Mouse (Mus musculus): ENCODE measurements around the gene Cd52. TPM values are rescaled to one million over a fixed set of nuclear protein-coding genes. Genes with fewer than 3 reads are reported as not detected.

The Cd52 gene
- total and polyA plus RNA-seq, 3 experiments: 4.1 to 19.2 (median 5.8) TPM

GRCm38 (mm10) chr4:134084999-134085398, 9.9 kb downstream of the Cd52 start:
- TF ChIP-seq POLR2A (IDR thresholded peaks at IDR 0.05; ENCODE audit: insufficient read depth, low read depth, low read length) (no peak), CTCF (IDR thresholded peaks at IDR 0.05) (no peak), EP300 (IDR thresholded peaks at IDR 0.05; ENCODE audit: insufficient read depth, low read depth, low read length) (no peak)

GRCm38 (mm10) chr4:134082460-134082859, 12.4 kb downstream of the Cd52 start:
- 23% methylated on average over 7 of the region's 7 CpGs for WGBS
- intact Hi-C loops (cut with DNase I): loop anchor here (5.0 kb wide), 1 partner anchor 45 kb away; no protein-coding TSS in a partner anchor
- Histone ChIP-seq H3K27ac (no peak overlapping the region), H3K4me1 (ENCODE audit: control insufficient read depth, insufficient read depth, low read length) (no peaks in the 10 kb centered on the region), H3K4me3 (no peak overlapping the region; the same call in 1 of the 2 replicates), H3K79me2 (replicated peaks; ENCODE audit: control insufficient read depth, insufficient read depth, low read length) (no peaks in the 10 kb centered on the region), H3K9ac (ENCODE audit: low read depth, low read length) (no peak overlapping the region), H3K36me3 (ENCODE audit: control insufficient read depth, insufficient read depth, low read length) (no peaks in the 10 kb centered on the region), H3K27me3 (ENCODE audit: control insufficient read depth, insufficient read depth, low read length) (0 out of 2 replicates have a peak, but pooled peaks cover 3% of the 10 kb centered on the region)
- DNase-seq: no peak
- TF ChIP-seq EP300 (IDR thresholded peaks at IDR 0.05; ENCODE audit: insufficient read depth, low read depth, low read length) (no peak), POLR2A (IDR thresholded peaks at IDR 0.05; ENCODE audit: insufficient read depth, low read depth, low read length) (no peak), CTCF (IDR thresholded peaks at IDR 0.05) (no peak)

More at GRCm38 (mm10) chr4:134084999-134085398, 9.9 kb downstream of the Cd52 start:
- DNase-seq: no peak
- no peak overlapping the region for H3K27ac ChIP-seq
- H3K9ac ChIP-seq (ENCODE audit: low read depth, low read length): no peak overlapping the region
- 0 out of 2 replicates have a peak, but pooled peaks cover 3% of the 10 kb centered on the region for H3K27me3 ChIP-seq (ENCODE audit: control insufficient read depth, insufficient read depth, low read length)
- intact Hi-C loops (cut with DNase I): loop anchor here (5.0 kb wide), 1 partner anchor 48 kb away; no protein-coding TSS in a partner anchor
- H3K4me1 ChIP-seq (ENCODE audit: control insufficient read depth, insufficient read depth, low read length): no peaks in the 10 kb centered on the region
- WGBS: 90% methylated on average over 4 of the region's 4 CpGs
- H3K79me2 ChIP-seq (replicated peaks; ENCODE audit: control insufficient read depth, insufficient read depth, low read length): no peaks in the 10 kb centered on the region
- no peaks in the 10 kb centered on the region for H3K36me3 ChIP-seq (ENCODE audit: control insufficient read depth, insufficient read depth, low read length)
- H3K4me3 ChIP-seq: no peak overlapping the region

- Histone ChIP-seq H3K27ac (no peak overlapping the region), H3K27me3 (ENCODE audit: control insufficient read depth, insufficient read depth, low read length) (0 out of 2 replicates have a peak, but pooled peaks cover 3% of the 10 kb centered on the region), H3K4me3 (peak overlapping the region; percentile 16; the same call in 1 of the 2 replicates), H3K4me1 (ENCODE audit: control insufficient read depth, insufficient read depth, low read length) (no peaks in the 10 kb centered on the region), H3K36me3 (ENCODE audit: control insufficient read depth, insufficient read depth, low read length) (no peaks in the 10 kb centered on the region), H3K9ac (ENCODE audit: low read depth, low read length) (no peak overlapping the region), H3K79me2 (replicated peaks; ENCODE audit: control insufficient read depth, insufficient read depth, low read length) (no peaks in the 10 kb centered on the region)
- WGBS: 1% methylated on average over 41 of the region's 41 CpGs
- DNase-seq: peak; percentile 42 to 70
- TF ChIP-seq CTCF (IDR thresholded peaks at IDR 0.05) (no peak), EP300 (IDR thresholded peaks at IDR 0.05; ENCODE audit: insufficient read depth, low read depth, low read length) (no peak), POLR2A (IDR thresholded peaks at IDR 0.05; ENCODE audit: insufficient read depth, low read depth, low read length) (no peak)
- intact Hi-C loops (cut with DNase I): loop anchor here (5.0 kb wide), 1 partner anchor 45 kb away; no protein-coding TSS in a partner anchor
Observed at GRCm38 (mm10) chr4:134081730-134082386, 13.0 kb downstream of the Cd52 start.

- H3K27me3 ChIP-seq (ENCODE audit: control insufficient read depth, insufficient read depth, low read length): 0 out of 2 replicates have a peak, but pooled peaks cover 3% of the 10 kb centered on the region
- TF ChIP-seq CTCF (IDR thresholded peaks at IDR 0.05): no peak
- TF ChIP-seq POLR2A (IDR thresholded peaks at IDR 0.05; ENCODE audit: insufficient read depth, low read depth, low read length): no peak
- TF ChIP-seq EP300 (IDR thresholded peaks at IDR 0.05; ENCODE audit: insufficient read depth, low read depth, low read length): no peak
- H3K4me1 ChIP-seq (ENCODE audit: control insufficient read depth, insufficient read depth, low read length): no peaks in the 10 kb centered on the region
- 89% methylated on average over 4 of the region's 4 CpGs for WGBS
- no peaks in the 10 kb centered on the region for H3K36me3 ChIP-seq (ENCODE audit: control insufficient read depth, insufficient read depth, low read length)
- no peak overlapping the region for H3K4me3 ChIP-seq
- no peaks in the 10 kb centered on the region for H3K79me2 ChIP-seq (replicated peaks; ENCODE audit: control insufficient read depth, insufficient read depth, low read length)
- no peak overlapping the region for H3K9ac ChIP-seq (ENCODE audit: low read depth, low read length)
- DNase-seq: no peak
- intact Hi-C loops (cut with DNase I): loop anchor here (5.0 kb wide), 1 partner anchor 43 kb away; no protein-coding TSS in a partner anchor
- H3K27ac ChIP-seq: no peak overlapping the region
Observed at GRCm38 (mm10) chr4:134080674-134081073, 14.2 kb downstream of the Cd52 start.

GRCm38 (mm10) chr4:134078694-134079093, 16.2 kb downstream of the Cd52 start:
- H3K27me3 ChIP-seq (ENCODE audit: control insufficient read depth, insufficient read depth, low read length): 0 out of 2 replicates have a peak, but pooled peaks cover 3% of the 10 kb centered on the region
- DNase-seq: no peak
- no peaks in the 10 kb centered on the region for H3K79me2 ChIP-seq (replicated peaks; ENCODE audit: control insufficient read depth, insufficient read depth, low read length)
- intact Hi-C loops (cut with DNase I): no loop called here
- no peaks in the 10 kb centered on the region for H3K36me3 ChIP-seq (ENCODE audit: control insufficient read depth, insufficient read depth, low read length)
- H3K27ac ChIP-seq: no peak overlapping the region
- no peak overlapping the region for H3K9ac ChIP-seq (ENCODE audit: low read depth, low read length)
- WGBS: 30% methylated on average over 3 of the region's 3 CpGs
- peak; percentile 63 for TF ChIP-seq CTCF (IDR thresholded peaks at IDR 0.05)
- no peak for TF ChIP-seq EP300 (IDR thresholded peaks at IDR 0.05; ENCODE audit: insufficient read depth, low read depth, low read length)
- TF ChIP-seq POLR2A (IDR thresholded peaks at IDR 0.05; ENCODE audit: insufficient read depth, low read depth, low read length): no peak
- no peaks in the 10 kb centered on the region for H3K4me1 ChIP-seq (ENCODE audit: control insufficient read depth, insufficient read depth, low read length)
- H3K4me3 ChIP-seq: no peak overlapping the region

Measured in heart, adult 2 months (tissue).